Mouse (Mus musculus) forebrain, embryonic 16.5 days (tissue): ENCODE measurements around the gene Ppp2r3a. TPM values are rescaled to one million over a fixed set of nuclear protein-coding genes. Genes with fewer than 3 reads are reported as not detected.

Source experiments
- ATAC-seq: fragments of 200-750 bp; cut with Nextera tagmentation; 2 replicates; pipeline ENCODE4 v1.8.0; 2017; ENCODE audit warnings: mild to moderate bottlenecking, moderate library complexity
- H3K27ac ChIP-seq: fragments of 300-500 bp; sonication (generic); 2 replicates; pipeline ENCODE4 v1.5.1; 2014; ENCODE audit warnings: low read length, control low read depth
- H3K27me3 ChIP-seq: fragments of 300-500 bp; sonication (generic); replicated peaks from 2 replicates; pipeline ENCODE4 v1.6.1; 2014; ENCODE audit warnings: low read length; ENCODE audit not compliant: control insufficient read depth, insufficient read depth
- H3K36me3 ChIP-seq: fragments of 300-500 bp; sonication (generic); 2 replicates; pipeline ENCODE4 v1.6.1; 2014; ENCODE audit not compliant: control insufficient read depth, insufficient read depth
- H3K4me1 ChIP-seq: fragments of 300-500 bp; sonication (generic); replicated peaks from 2 replicates; pipeline ENCODE4 v1.6.1; 2014; ENCODE audit warnings: low read length; ENCODE audit not compliant: control insufficient read depth, insufficient read depth
- H3K4me2 ChIP-seq: fragments of 300-500 bp; sonication (generic); 2 replicates; pipeline ENCODE4 v1.6.1; 2014; ENCODE audit warnings: mild to moderate bottlenecking, low read length, control low read depth
- H3K4me3 ChIP-seq: fragments of 300-500 bp; sonication (generic); replicated peaks from 2 replicates; pipeline ENCODE4 v1.5.1; 2014; ENCODE audit warnings: mild to moderate bottlenecking, low read length, control low read depth
- H3K9ac ChIP-seq: fragments of 300-500 bp; sonication (generic); replicated peaks from 2 replicates; pipeline ENCODE4 v1.6.1; 2014; ENCODE audit warnings: low read depth, low read length, control low read depth
- H3K9me3 ChIP-seq: fragments of 300-500 bp; sonication (generic); 2 replicates; pipeline ENCODE4 v1.6.1; 2016; ENCODE audit warnings: low read length; ENCODE audit not compliant: control insufficient read depth
- WGBS: fragments of 180-500 bp; shearing (Covaris S2); extraction: QIAGEN DNeasy Blood & Tissue Kit; methylation state at CpG from one replicate; pipeline ENCODE4 v1.1.7; 2014; 5-methylcytosine and 5-hydroxymethylcytosine counted together
- polyA plus RNA-seq: library from polyadenylated mRNA; unstranded; fragments of >200 nt; fragmentation: Nextera tagmentation; extraction: Ambion mirVana; gene quantifications from 2 replicates; pipeline ENCODE4 v1.2.1, GENCODE M21; 2015

Ppp2r3a gene
- polyA plus RNA-seq, 1 experiment from 2014 or later: 25.2 TPM

GRCm38 (mm10) chr9:101198804-101199203 is 52.8 kb downstream of the Ppp2r3a start:
- H3K9ac ChIP-seq: no peak overlapping the region
- no peaks in the 10 kb centered on the region for H3K27me3 ChIP-seq
- peaks cover 2% of the 10 kb centered on the region; the same call in 1 of the 2 replicates for H3K36me3 ChIP-seq
- H3K4me1 ChIP-seq: no peaks in the 10 kb centered on the region; the same call in 1 of the 2 replicates
- no peaks in the 10 kb centered on the region for H3K9me3 ChIP-seq
- H3K4me2 ChIP-seq: no peak overlapping the region
- no peak for ATAC-seq
- H3K27ac ChIP-seq: no peak overlapping the region
- 70% methylated on average over 6 of the region's 6 CpGs for WGBS
- H3K4me3 ChIP-seq: no peak overlapping the region

- ATAC-seq: no peak
- Histone ChIP-seq H3K9me3 (no peaks in the 10 kb centered on the region), H3K36me3 (peaks cover 2% of the 10 kb centered on the region; the same call in 1 of the 2 replicates), H3K27me3 (no peaks in the 10 kb centered on the region), H3K4me2 (no peak overlapping the region), H3K27ac (no peak overlapping the region), H3K4me3 (no peak overlapping the region), H3K9ac (no peak overlapping the region), H3K4me1 (no peaks in the 10 kb centered on the region; the same call in 1 of the 2 replicates)
- 86% methylated on average over 3 of the region's 3 CpGs for WGBS
Measured at GRCm38 (mm10) chr9:101198261-101198660, 53.3 kb downstream of the Ppp2r3a start.

GRCm38 (mm10) chr9:101181962-101182701 is 69.5 kb downstream of the Ppp2r3a start:
- Histone ChIP-seq H3K4me3 (no peak overlapping the region), H3K27ac (no peak overlapping the region), H3K9me3 (no peaks in the 10 kb centered on the region), H3K36me3 (peaks cover 8% of the 10 kb centered on the region; the same call in 1 of the 2 replicates), H3K4me2 (no peak overlapping the region), H3K9ac (no peak overlapping the region), H3K27me3 (no peaks in the 10 kb centered on the region), H3K4me1 (peaks cover 11% of the 10 kb centered on the region)
- peak; percentile 86 for ATAC-seq
- 42% methylated on average over 5 of the region's 5 CpGs for WGBS

- Histone ChIP-seq H3K4me3 (no peak overlapping the region), H3K4me2 (no peak overlapping the region), H3K4me1 (peaks cover 11% of the 10 kb centered on the region), H3K27ac (no peak overlapping the region), H3K27me3 (no peaks in the 10 kb centered on the region), H3K9me3 (no peaks in the 10 kb centered on the region), H3K9ac (no peak overlapping the region), H3K36me3 (peaks cover 12% of the 10 kb centered on the region; the same call in 1 of the 2 replicates)
- WGBS: 67% methylated on average over 6 of the region's 6 CpGs
- ATAC-seq: 0 out of 2 replicates have a peak, but pooled peaks have one; percentile 18
Measured at GRCm38 (mm10) chr9:101181291-101181690, 70.3 kb downstream of the Ppp2r3a start.

- H3K4me3 ChIP-seq: no peak overlapping the region
- no peaks in the 10 kb centered on the region for H3K27me3 ChIP-seq
- peak; percentile 84 for ATAC-seq
- peaks cover 12% of the 10 kb centered on the region; the same call in 1 of the 2 replicates for H3K36me3 ChIP-seq
- WGBS: 16% methylated on average over 2 of the region's 2 CpGs
- H3K9ac ChIP-seq: no peak overlapping the region
- no peak overlapping the region for H3K4me2 ChIP-seq
- peak overlapping the region; percentile 29; the same call in 1 of the 2 replicates for H3K27ac ChIP-seq
- peaks cover 11% of the 10 kb centered on the region for H3K4me1 ChIP-seq
- no peaks in the 10 kb centered on the region for H3K9me3 ChIP-seq
Measured at GRCm38 (mm10) chr9:101180234-101180633, 71.4 kb downstream of the Ppp2r3a start.

- no peak for ATAC-seq
- H3K4me1 ChIP-seq: no peaks in the 10 kb centered on the region
- 93% methylated on average over 1 of the region's 1 CpGs for WGBS
- H3K9ac ChIP-seq: no peak overlapping the region
- H3K4me2 ChIP-seq: no peak overlapping the region
- H3K27me3 ChIP-seq: no peaks in the 10 kb centered on the region
- no peak overlapping the region for H3K4me3 ChIP-seq
- no peaks in the 10 kb centered on the region for H3K9me3 ChIP-seq
- H3K36me3 ChIP-seq: no peaks in the 10 kb centered on the region
- H3K27ac ChIP-seq: no peak overlapping the region
Measured at GRCm38 (mm10) chr9:101160627-101161026, 91.0 kb downstream of the Ppp2r3a start.

- H3K27ac ChIP-seq: no peak overlapping the region
- no peak overlapping the region for H3K4me2 ChIP-seq
- H3K36me3 ChIP-seq: no peaks in the 10 kb centered on the region
- H3K4me1 ChIP-seq: no peaks in the 10 kb centered on the region
- 56% methylated on average over 5 of the region's 5 CpGs for WGBS
- H3K9me3 ChIP-seq: no peaks in the 10 kb centered on the region
- ATAC-seq: 0 out of 2 replicates have a peak, but pooled peaks have one; percentile 36
- no peak overlapping the region for H3K4me3 ChIP-seq
- H3K27me3 ChIP-seq: no peaks in the 10 kb centered on the region
- H3K9ac ChIP-seq: no peak overlapping the region
Measured at GRCm38 (mm10) chr9:101160092-101160491, 91.5 kb downstream of the Ppp2r3a start.

GRCm38 (mm10) chr9:101159431-101159830 is 92.2 kb downstream of the Ppp2r3a start:
- Histone ChIP-seq H3K4me2 (no peak overlapping the region), H3K9ac (no peak overlapping the region), H3K4me1 (no peaks in the 10 kb centered on the region), H3K9me3 (no peaks in the 10 kb centered on the region), H3K27me3 (no peaks in the 10 kb centered on the region), H3K4me3 (no peak overlapping the region), H3K27ac (no peak overlapping the region), H3K36me3 (no peaks in the 10 kb centered on the region)
- 97% methylated on average over 1 of the region's 1 CpGs for WGBS
- ATAC-seq: 0 out of 2 replicates have a peak, but pooled peaks have one; percentile 47

GRCm38 (mm10) chr9:101152872-101153271 is 98.7 kb downstream of the Ppp2r3a start:
- no peaks in the 10 kb centered on the region for H3K27me3 ChIP-seq
- no peak overlapping the region for H3K27ac ChIP-seq
- no peak overlapping the region for H3K4me2 ChIP-seq
- no peak overlapping the region for H3K4me3 ChIP-seq
- 69% methylated on average over 5 of the region's 5 CpGs for WGBS
- no peaks in the 10 kb centered on the region; the same call in 1 of the 2 replicates for H3K36me3 ChIP-seq
- no peak for ATAC-seq
- H3K9me3 ChIP-seq: no peaks in the 10 kb centered on the region
- H3K9ac ChIP-seq: no peak overlapping the region
- H3K4me1 ChIP-seq: no peaks in the 10 kb centered on the region
